Mouse (Mus musculus) cerebellum, adult 9-10 months (tissue): ENCODE results near the gene Ncbp1.

Source experiments
- DNase-seq: peaks from one replicate; pipeline ENCODE4 v3.0.0; 2022

The Ncbp1 gene

GRCm38 (mm10) chr4:46202562-46203126 is 64.2 kb downstream of the Ncbp1 start:
- DNase-seq: no peak

GRCm38 (mm10) chr4:46221090-46221489 is 82.7 kb downstream of the Ncbp1 start:
- no peak for DNase-seq
